Mouse (Mus musculus): Measurements from ENCODE around the gene 4930518I15Rik. TPM values are rescaled to one million over a fixed set of nuclear protein-coding genes. Genes with fewer than 3 reads are reported as not detected.
A peak's percentile ranks its signal among the peaks of the same experiment; 100 is the strongest.

Gene 4930518I15Rik
- total and polyA plus RNA-seq, 3 experiments = 0.23 to 0.60 TPM; not detected in 1

GRCm38 (mm10) chr2:156862772-156863486 lies 5.2 kb upstream of the 4930518I15Rik start, which contains the start of gene Rab5if (continued):
- TF ChIP-seq POLR2AphosphoS5 (IDR thresholded peaks at IDR 0.05; ENCODE audit: borderline replicate concordance, low read depth, low read length) = no peak
- peak; percentile 48 for TF ChIP-seq SMC3 (IDR thresholded peaks at IDR 0.05; ENCODE audit: low read depth, low read length)
- peak; percentile 92 for TF ChIP-seq ZMIZ1 (IDR thresholded peaks at IDR 0.05; ENCODE audit: low read depth, low read length)

GRCm38 (mm10) chr2:156862041-156862717 lies 4.4 kb upstream of the 4930518I15Rik start:
- Histone ChIP-seq H3K9me3 (replicated peaks; ENCODE audit: insufficient read depth, low read length) (no peaks in the 10 kb centered on the region), H3K27ac (ENCODE audit: control insufficient read depth, low read depth, low read length) (peak overlapping the region; percentile 79), H3K9ac (ENCODE audit: control insufficient read depth, low read depth, low read length, poor library complexity, severe bottlenecking) (peak overlapping the region; percentile 86), H3K79me2 (ENCODE audit: control insufficient read depth, insufficient read depth, low read length, poor library complexity) (peaks cover 43% of the 10 kb centered on the region), H3K4me1 (ENCODE audit: control insufficient read depth in 1 of 2, insufficient read depth in 2 of 2, low read length in 2 of 2) (peaks cover 4 to 11% of the 10 kb centered on the region in 2 experiments; a peak in 2 of 4 replicates), H3K36me3 (ENCODE audit: control insufficient read depth in 1 of 2, insufficient read depth in 2 of 2, low read length in 2 of 2) (peaks cover 11 to 14% of the 10 kb centered on the region in 2 experiments), H3K4me3 (ENCODE audit: control insufficient read depth in 1 of 2, insufficient read depth in 1 of 2, low read depth in 2 of 2, low read length in 2 of 2) (peak overlapping the region; percentile 93 to 97), H3K27me3 (ENCODE audit: control insufficient read depth in 1 of 2, insufficient read depth in 2 of 2, low read length in 2 of 2) (no peaks in the 10 kb centered on the region)
- DNase-seq (ENCODE audit: low read depth, low spot score) = peak; percentile 57
- TF ChIP-seq KAT2A (conservative IDR thresholded peaks at IDR 0.05; ENCODE audit: low read depth, low read length) (no peak), ZC3H11A (IDR thresholded peaks at IDR 0.05; ENCODE audit: low read depth, low read length) (no peak), JUND (IDR thresholded peaks at IDR 0.05; ENCODE audit: low read depth, low read length) (no peak), SIN3A (IDR thresholded peaks at IDR 0.05; ENCODE audit: low read length) (0 out of 2 replicates have a peak, but pooled peaks have one; percentile 31), NELFE (IDR thresholded peaks at IDR 0.05; ENCODE audit: low read depth, low read length) (no peak), TCF12 (IDR thresholded peaks at IDR 0.05; ENCODE audit: low read depth, low read length) (no peak), BHLHE40 (IDR thresholded peaks at IDR 0.05; ENCODE audit: borderline replicate concordance, low read depth, low read length) (no peak), SMC3 (IDR thresholded peaks at IDR 0.05; ENCODE audit: low read depth, low read length) (peak; percentile 34; the same call in 1 of the 2 replicates), MXI1 (IDR thresholded peaks at IDR 0.05; ENCODE audit: low read depth, low read length) (peak; percentile 36; the same call in 1 of the 2 replicates), TBP (IDR thresholded peaks at IDR 0.05; ENCODE audit: low read depth, low read length) (no peak)

- peaks cover 21% of the 10 kb centered on the region for H3K79me2 ChIP-seq (ENCODE audit: control insufficient read depth, insufficient read depth, low read length, poor library complexity)
- no peaks in the 10 kb centered on the region for H3K9me3 ChIP-seq (replicated peaks; ENCODE audit: insufficient read depth, low read length)
- H3K4me1 ChIP-seq (ENCODE audit: control insufficient read depth in 1 of 2, insufficient read depth in 2 of 2, low read length in 2 of 2) = peaks cover 0 to 4% of the 10 kb centered on the region in 2 experiments; a peak in 2 of 4 replicates
- no peak for TF ChIP-seq USF2 (IDR thresholded peaks at IDR 0.05; ENCODE audit: borderline replicate concordance in 1 of 2, insufficient read depth in 1 of 2, low read depth in 1 of 2, low read length in 2 of 2)
- TF ChIP-seq MAX (IDR thresholded peaks at IDR 0.05; ENCODE audit: low read length) = no peak
- no peak for TF ChIP-seq USF1 (IDR thresholded peaks at IDR 0.05; ENCODE audit: low read depth, low read length)
- TF ChIP-seq TCF12 (IDR thresholded peaks at IDR 0.05; ENCODE audit: low read depth, low read length) = no peak
- no peak for TF ChIP-seq EP300 (IDR thresholded peaks at IDR 0.05; ENCODE audit: low read depth in 1 of 2, low read length in 2 of 2)
- H3K27me3 ChIP-seq (ENCODE audit: control insufficient read depth in 1 of 2, insufficient read depth in 2 of 2, low read length in 2 of 2) = no peaks in the 10 kb centered on the region
- peaks cover 2 to 4% of the 10 kb centered on the region in 2 experiments; a peak in 3 of 4 replicates for H3K36me3 ChIP-seq (ENCODE audit: control insufficient read depth in 1 of 2, insufficient read depth in 2 of 2, low read length in 2 of 2)
- H3K27ac ChIP-seq (ENCODE audit: control insufficient read depth, low read depth, low read length) = no peak overlapping the region
- H3K9ac ChIP-seq (ENCODE audit: control insufficient read depth, low read depth, low read length, poor library complexity, severe bottlenecking) = no peak overlapping the region
- no peak overlapping the region for H3K4me3 ChIP-seq (ENCODE audit: control insufficient read depth in 1 of 2, insufficient read depth in 1 of 2, low read depth in 2 of 2, low read length in 2 of 2)
- no peak for DNase-seq (ENCODE audit: low read depth, low spot score)
Observed at GRCm38 (mm10) chr2:156858671-156859070, 925 bp upstream of the 4930518I15Rik start.

All from MEL (cell line).